Mouse (Mus musculus) embryonic fibroblast, embryonic 13.5 days (primary cell): ENCODE data around the gene Gm44596. TPM values are rescaled to one million over a fixed set of nuclear protein-coding genes. Genes with fewer than 3 reads are reported as not detected.

ENCODE experiments used
- H3K27ac ChIP-seq: 2 replicates; pipeline ENCODE4 v1.5.1; 2012; ENCODE audit warnings: low read length, control low read depth, inconsistent platforms; ENCODE audit not compliant: insufficient read depth
- H3K4me1 ChIP-seq: 2 replicates; pipeline ENCODE4 v1.6.1; 2011; ENCODE audit warnings: low read length; ENCODE audit not compliant: control insufficient read depth, insufficient read depth
- H3K4me3 ChIP-seq: 2 replicates; pipeline ENCODE4 v1.5.1; 2011; ENCODE audit warnings: mild to moderate bottlenecking, control low read depth, low read length; ENCODE audit not compliant: insufficient read depth
- CTCF ChIP-seq: IDR thresholded peaks from 2 replicates; pipeline ENCODE4 v1.5.1; 2011; ENCODE audit warnings: mild to moderate bottlenecking, control low read depth, low read length, moderate library complexity, borderline replicate concordance; ENCODE audit not compliant: insufficient read depth
- POLR2A ChIP-seq: IDR thresholded peaks from 2 replicates; pipeline ENCODE4 v1.6.1; 2011; ENCODE audit warnings: low read depth, mild to moderate bottlenecking, control low read depth, low read length, moderate library complexity
- polyA plus RNA-seq: library from polyadenylated mRNA; stranded (reverse); fragments of >200 nt; gene quantifications from 2 replicates; pipeline ENCODE4 v1.2.4, GENCODE M21; 2011; ENCODE audit warnings: low read depth; ENCODE audit not compliant: missing spikeins, insufficient read length

Gene Gm44596
- polyA plus RNA-seq, 1 experiment = not detected

DNA sequence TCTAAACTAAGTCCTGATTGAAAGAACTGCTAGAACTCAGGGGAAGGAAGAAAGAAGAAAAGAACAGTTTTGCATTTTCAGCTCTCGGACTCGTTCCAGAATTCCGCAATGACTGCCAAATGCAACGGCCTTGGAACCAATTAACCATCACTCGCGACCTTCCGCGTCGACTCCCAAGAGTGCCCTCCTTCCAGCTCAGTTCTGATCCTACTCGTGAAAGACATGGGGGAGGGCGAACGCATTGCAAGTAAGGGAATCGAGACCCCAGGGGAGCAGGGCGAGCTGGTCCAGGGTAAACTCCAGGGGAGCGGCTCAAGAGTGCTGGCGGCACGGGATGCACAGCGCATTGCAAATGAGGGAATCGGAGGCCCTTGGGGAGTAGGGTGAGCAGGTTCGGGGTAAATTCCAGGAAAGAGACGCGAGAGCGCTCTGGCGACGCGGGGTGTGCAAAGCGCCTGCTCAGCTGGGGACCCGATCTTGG is 20.1 kb upstream of the Gm44596 start:
- Histone ChIP-seq H3K4me1 (peaks cover 4% of the 10 kb centered on the region; the same call in 1 of the 2 replicates), H3K27ac (peak overlapping the region; percentile 65), H3K4me3 (peak overlapping the region; percentile 90)
- TF ChIP-seq CTCF (no peak), POLR2A (no peak; the same call in 1 of the 2 replicates)

DNA sequence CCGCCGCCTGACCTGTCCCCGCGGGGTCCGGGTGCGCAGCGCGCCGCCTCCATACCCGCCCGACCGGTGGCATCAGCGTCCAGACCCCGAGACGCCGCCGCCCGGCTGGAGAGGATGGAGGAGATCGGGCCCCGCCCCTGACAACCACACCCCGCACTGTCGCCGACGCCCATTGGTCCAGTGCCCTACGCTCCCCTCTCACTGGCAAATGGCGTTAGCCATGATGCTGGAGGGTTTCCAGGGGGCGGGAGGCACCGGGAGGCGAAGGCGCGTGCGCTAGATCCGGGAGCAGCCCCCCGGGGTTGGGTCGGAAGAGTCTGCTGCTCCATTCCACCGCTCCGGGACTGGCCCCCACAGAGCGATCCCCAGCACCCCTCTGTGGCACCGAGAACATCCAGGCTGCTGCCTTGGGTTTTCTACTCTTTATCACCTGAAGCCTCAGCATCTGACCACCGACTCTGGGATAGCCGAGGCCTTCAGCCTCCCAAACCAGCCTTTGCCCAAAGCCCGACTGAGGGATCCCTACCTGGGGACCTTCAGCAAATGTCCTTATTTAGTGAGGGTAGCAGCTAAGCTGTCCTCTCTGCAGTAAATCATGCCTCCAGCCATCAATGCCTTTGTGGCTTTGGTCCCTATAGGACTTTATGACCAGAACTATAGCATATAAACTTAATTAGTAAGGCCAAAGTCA is 19.4 kb upstream of the Gm44596 start, which contains the start of gene Tulp3:
Gene Tulp3, minus strand, starts transcription at position 126 of the 691 bp plus-strand sequence.
- Histone ChIP-seq H3K4me1 (peaks cover 4% of the 10 kb centered on the region; the same call in 1 of the 2 replicates), H3K27ac (peak within 1 kb of the TSS; percentile 65), H3K4me3 (peak within 1 kb of the TSS; percentile 90)
- peak; percentile 77 for TF ChIP-seq POLR2A
- no peak for TF ChIP-seq CTCF

DNA sequence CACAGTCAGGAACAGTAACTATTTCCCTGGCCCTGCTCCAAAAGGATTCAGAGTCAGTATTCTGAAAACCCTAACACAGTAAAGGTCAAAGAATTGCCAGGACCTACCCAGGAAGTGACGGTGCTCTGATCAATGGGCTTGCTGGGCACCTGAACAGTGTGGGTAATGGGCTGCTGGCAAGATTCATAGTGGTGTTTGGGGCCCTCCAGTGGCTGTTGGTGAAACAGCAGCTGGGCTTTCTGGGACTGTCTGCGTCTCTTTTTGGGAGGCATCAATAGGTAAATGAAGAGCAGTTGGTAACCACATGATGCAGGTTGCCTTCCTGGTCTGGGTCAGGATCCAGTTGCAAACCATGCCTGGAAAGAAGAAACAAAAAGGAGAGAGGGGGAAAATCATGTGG is 16.3 kb upstream of the Gm44596 start:
- no peak overlapping the region for H3K27ac ChIP-seq
- TF ChIP-seq POLR2A (no peak), CTCF (peak; percentile 42; the same call in 1 of the 2 replicates)
- H3K4me1 ChIP-seq = peaks cover 9% of the 10 kb centered on the region; the same call in 1 of the 2 replicates
- no peak overlapping the region for H3K4me3 ChIP-seq

DNA sequence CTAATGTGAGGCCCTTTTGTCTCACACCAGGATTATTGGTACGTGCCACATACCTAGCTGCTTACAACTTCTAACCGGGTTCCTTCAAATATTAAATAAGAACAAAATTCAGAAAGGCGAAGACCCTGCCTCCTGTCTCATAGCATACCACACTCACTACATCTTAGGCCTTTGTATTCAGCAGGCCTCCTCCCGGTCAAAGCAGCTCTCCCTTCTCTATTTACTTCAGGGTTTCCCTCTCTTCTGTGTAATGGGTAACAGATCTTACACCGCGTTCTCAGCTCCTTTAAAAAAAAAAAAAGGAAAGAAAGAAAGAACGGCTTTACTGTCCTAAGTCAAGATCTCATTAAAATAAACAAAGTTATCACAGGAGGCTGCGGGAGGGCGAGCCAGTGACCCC is 13.4 kb upstream of the Gm44596 start:
- no peak for TF ChIP-seq CTCF
- TF ChIP-seq POLR2A = no peak
- Histone ChIP-seq H3K27ac (peak overlapping the region; percentile 94), H3K4me3 (peak overlapping the region; percentile 98), H3K4me1 (peaks cover 12% of the 10 kb centered on the region; the same call in 1 of the 2 replicates)

DNA sequence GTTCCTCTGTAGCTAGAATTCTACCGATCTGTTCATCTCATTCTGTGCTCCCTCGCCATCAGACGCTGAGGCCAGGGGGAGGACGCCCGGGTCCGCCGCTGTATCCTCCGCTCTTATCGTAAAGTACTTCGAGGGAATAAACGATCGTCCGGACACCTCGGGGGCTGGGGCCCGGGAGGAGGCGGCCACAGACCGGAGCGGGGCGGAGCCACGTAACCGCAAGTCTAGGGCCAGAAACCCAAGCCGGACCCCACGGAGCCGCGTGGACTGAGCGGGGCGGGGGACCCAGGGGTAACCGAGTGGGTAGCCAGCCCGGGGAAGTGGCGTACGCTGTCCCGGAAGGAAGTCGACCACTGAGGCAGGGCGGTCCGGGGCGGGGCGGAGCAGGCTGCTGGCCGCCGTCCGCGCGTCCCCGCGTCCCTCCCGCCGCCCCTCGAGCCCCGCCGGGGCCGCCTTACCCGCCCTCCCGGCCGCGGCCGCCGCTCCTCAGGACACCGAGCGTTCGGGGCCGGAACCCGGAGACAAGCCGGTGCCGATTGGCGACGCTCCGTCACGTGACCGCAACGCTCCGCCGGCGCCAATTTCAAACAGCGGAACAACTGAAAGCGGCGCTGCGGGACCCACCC is 12.8 kb upstream of the Gm44596 start, which contains the start of the genes Rhno1 and Foxm1:
Gene Rhno1, minus strand, starts transcription at position 531 of the 626 bp plus-strand sequence.
Gene Foxm1, plus strand, starts transcription at position 587 of the 626 bp plus-strand sequence.
- peak within 1 kb of the TSS; percentile 94 for H3K27ac ChIP-seq
- H3K4me3 ChIP-seq = peak within 1 kb of the TSS; percentile 98
- TF ChIP-seq POLR2A (peak; percentile 58; the same call in 1 of the 2 replicates), CTCF (no peak)
- peaks cover 12% of the 10 kb centered on the region; the same call in 1 of the 2 replicates for H3K4me1 ChIP-seq

DNA sequence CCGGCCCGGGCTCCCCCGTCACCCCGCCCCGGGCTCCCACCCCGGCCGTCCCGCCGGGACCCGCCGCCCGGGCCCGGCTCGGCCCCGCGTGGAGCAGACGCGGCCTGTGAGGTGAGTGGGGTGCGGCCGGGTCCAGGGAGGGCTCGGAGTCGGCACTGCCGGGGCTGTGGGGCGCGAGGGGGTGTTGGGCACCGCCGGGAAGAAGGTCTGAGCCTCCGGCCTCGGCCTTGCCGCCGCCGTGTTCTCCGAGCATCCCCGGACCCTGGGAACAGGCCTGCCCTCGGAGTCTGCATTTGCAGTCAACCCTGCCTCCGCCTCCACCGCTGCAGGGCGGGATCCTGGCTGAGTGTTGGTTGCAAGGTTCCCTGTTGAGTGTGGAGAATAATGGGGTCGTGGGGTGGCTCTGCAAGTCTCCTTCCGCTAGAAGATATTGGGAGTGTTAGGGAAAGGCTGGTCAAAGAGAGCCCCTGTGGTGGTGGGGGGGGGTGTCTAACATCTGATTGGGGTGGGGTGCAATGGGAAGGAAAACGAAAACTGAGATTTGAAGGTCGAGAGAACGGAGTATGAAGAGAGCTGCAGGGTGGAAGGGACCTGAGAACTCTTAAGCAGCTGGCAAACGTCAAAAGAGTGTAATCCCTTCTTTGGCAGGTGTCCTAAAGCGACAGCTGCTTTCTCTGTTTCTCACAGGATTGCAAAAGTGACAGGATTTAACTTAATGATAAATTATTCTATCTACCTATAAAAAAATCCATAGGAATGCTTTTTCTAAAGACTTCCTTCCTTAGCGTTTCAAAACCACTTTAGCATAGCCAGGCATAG is 12.1 kb upstream of the Gm44596 start:
- H3K4me1 ChIP-seq = peaks cover 12% of the 10 kb centered on the region; the same call in 1 of the 2 replicates
- H3K4me3 ChIP-seq = peak overlapping the region; percentile 98
- H3K27ac ChIP-seq = peak overlapping the region; percentile 65
- TF ChIP-seq POLR2A (no peak), CTCF (no peak)

DNA sequence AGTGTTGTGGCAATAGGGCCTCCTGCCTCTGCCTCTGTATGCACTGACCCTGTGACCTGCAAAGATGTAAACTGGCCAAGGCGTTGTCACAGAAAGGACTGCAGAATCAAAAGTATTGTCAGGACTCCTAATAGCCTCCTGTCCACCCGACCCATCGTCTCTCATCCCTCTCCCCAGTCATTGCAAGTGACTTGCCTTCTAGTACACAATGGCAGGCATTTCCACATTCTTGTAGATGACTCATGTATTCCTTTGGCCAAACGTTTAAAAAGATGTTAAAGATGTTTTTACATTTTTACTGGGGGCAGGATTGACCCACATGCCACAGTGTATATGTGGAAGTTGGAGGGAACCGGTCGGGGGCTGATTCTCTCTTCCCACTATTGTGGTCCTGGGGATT is 10.6 kb upstream of the Gm44596 start:
- H3K4me1 ChIP-seq = peaks cover 12% of the 10 kb centered on the region; the same call in 1 of the 2 replicates
- no peak overlapping the region for H3K4me3 ChIP-seq
- TF ChIP-seq POLR2A (0 out of 2 replicates have a peak, but pooled peaks have one; percentile 33), CTCF (no peak)
- peak overlapping the region; percentile 70 for H3K27ac ChIP-seq

DNA sequence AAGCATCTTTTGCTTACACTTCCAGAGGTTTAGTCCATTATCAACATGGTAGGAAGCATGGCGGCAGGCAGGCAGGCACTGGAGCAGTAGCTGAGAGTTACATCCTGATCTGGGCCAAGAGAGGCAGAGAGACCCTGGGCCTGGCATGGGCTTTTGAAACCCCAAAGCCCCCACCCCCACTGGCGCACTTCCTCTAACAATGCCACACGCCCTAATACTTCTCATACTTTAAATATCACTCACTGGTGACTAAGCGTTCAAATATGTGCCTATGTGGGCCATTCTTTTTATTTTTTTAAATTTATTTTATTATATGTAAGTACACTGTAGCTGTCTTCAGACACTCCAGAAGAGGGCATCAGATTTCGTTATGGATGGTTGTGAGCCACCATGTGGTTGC is 8.8 kb upstream of the Gm44596 start:
- Histone ChIP-seq H3K27ac (no peak overlapping the region), H3K4me1 (peaks cover 7% of the 10 kb centered on the region; the same call in 1 of the 2 replicates), H3K4me3 (no peak overlapping the region)
- TF ChIP-seq CTCF (no peak), POLR2A (no peak)

DNA sequence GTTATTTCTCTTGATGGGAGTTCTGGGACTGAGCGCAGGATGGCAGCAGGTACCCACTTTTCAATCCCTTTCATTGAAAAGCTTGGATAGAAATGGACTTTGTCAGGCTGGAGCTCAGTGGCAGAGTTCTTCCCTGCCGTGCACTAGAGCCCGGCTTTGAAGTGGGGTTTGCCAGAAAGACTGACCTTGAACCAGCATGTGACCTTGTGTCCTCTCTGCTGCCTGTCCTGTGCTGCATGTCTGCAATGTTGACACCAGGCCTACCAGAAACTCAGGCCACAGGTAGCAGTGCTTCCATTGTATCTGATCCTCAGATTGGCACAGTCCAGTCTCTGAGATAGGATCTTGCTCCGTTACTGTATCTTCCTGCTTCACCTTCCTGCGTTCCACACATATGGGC is 5.3 kb upstream of the Gm44596 start:
- no peak overlapping the region for H3K4me3 ChIP-seq
- H3K4me1 ChIP-seq = 0 out of 2 replicates have a peak, but pooled peaks cover 3% of the 10 kb centered on the region
- no peak for TF ChIP-seq POLR2A
- no peak for TF ChIP-seq CTCF
- H3K27ac ChIP-seq = no peak overlapping the region
